ENCODE assay signal across 16 mouse cellular contexts in genomic region chr9:32722969-32723368, GRCm38 (mm10).
"Had no signal": no experiment of that assay in that cellular context is flagged by ENCODE, and none has a peak within 500 bp of the region (broad histone marks: within the 10 kb centered on the region; RNA-seq: fewer than 3 reads in every experiment).

No protein-coding gene starts in this region.

- H3K36me3 ChIP-seq: liver, embryonic 13.5 days; neural tube, embryonic 13.5 days had no signal

- H3K4me3 ChIP-seq: limb, embryonic 12.5 days; liver, embryonic 13.5 days; myocyte; neural tube, embryonic 13.5 days had no signal

- DNase-seq: kidney, adult 11 months; kidney, adult 9 months; kidney, postnatal 36 days; layer of hippocampus, adult 9-11 months; layer of hippocampus, postnatal 36 days; liver; liver, embryonic 13.5 days; liver, postnatal 0 days; lung, postnatal 36 days; midbrain, embryonic 14.5 days; retina, postnatal 1 day; right cerebral cortex, postnatal 4 days had no signal

- H3K27me3 ChIP-seq: limb, embryonic 12.5 days; liver, embryonic 13.5 days had no signal

- ATAC-seq: liver, postnatal 0 days had no signal

- H3K27ac ChIP-seq: kidney, postnatal 0 days; limb, embryonic 12.5 days; liver, embryonic 13.5 days; neural tube, embryonic 13.5 days had no signal
